Mouse (Mus musculus): ENCODE data around the gene Mest.

Gene Mest

GRCm38 (mm10) chr6:30738464-30739006, 15.2 kb downstream of the Mest start:
- no peak for DNase-seq (ENCODE audit: low read depth, low spot score)

DNA sequence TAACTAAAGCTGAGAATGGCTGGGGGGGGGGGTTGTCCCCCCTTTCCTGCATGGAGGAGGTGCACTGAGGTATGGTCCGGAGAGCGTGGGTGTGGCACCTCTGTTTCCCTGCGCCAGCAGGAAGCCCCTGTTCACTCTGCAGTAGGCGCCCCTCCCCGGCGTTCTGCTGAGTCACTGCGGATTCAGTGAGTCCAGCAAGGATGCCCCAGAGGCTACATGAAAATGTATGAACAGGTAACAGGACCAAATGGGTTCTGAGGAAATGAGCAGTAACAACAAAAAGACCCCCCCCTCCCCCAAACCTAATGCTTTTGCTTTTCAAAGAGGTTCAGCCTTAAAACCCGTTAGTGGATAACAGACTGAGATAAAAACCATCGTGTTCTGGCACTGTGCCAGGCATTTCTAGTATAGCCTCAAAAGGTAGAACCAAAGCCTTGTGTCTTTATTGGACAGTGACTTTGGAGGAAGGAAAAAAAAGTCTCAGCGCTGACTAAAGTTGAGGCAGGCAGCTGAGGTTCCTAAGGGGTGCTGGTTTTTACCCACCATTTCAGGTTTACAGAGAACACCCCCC, 15.9 kb downstream of the Mest start:
- DNase-seq (ENCODE audit: low read depth, low spot score), result no peak

- no peak for DNase-seq (ENCODE audit: low read depth, low spot score)
Measured at GRCm38 (mm10) chr6:30744846-30745245, 21.5 kb downstream of the Mest start.

- no peak for DNase-seq (ENCODE audit: low read depth, low spot score)
Measured at GRCm38 (mm10) chr6:30745591-30745990, 22.2 kb downstream of the Mest start.

DNA sequence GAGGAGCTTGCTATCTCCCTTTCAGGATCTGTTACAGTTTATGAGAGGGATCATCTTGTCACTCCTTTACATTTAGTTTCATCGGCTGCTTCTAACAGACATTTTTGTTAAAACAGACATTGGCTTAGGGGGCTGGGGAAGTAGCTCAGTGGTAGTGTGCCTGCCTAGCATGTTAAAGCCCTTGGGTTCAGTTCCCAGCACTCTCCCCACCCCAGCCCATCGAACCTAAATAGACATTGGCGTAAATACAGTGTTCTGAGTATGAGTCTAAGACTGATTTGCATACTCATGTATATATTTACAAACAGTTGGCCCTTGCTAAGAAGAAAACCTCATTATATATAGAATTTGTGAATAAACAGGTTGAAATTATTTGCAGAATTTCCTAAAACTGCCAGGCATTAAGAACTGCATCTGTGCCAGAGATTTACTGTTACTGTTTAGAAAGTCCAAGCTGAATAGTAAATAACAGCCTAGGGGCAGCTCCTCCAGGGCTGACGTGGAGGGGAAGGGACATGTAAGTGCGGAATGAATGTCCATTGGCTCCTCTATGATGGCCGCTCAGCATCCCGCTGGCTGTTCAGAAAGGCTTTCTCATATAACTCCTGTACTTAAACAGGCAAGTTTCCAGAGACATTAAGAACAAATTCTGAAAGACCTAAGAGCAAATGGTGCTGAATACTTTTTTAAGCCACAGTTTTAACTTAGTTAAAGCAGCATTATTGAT, 24.4 kb downstream of the Mest start:
- no peak for DNase-seq (ENCODE audit: low read depth, low spot score)

DNA sequence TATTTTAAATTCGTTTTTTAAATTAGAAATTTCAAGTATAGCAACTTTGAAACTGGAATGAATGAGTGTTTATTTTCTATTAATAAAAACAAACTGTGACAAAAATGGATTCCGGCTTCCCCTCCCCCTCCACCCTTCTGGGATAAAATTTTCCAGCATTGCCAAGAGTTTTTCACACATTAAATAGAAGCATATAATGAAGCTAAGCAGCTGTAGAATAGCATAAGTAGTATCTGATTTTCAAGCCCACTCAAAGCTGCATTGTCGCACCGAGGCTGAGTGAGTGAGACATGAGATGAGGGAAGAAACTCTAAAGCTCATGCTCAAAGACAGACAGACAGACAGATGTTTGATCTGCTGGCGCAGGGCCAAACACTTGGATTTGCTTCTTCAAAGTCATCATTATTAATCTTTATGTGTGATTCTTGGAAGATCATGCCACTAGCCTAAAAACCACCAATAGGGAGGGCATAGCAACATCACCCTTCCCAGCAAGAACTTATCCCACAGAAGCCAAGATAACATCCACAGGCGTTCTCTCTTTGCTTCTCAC, 25.1 kb downstream of the Mest start:
- DNase-seq (ENCODE audit: low read depth, low spot score), result no peak

GRCm38 (mm10) chr6:30749042-30749689, 25.8 kb downstream of the Mest start:
- DNase-seq (ENCODE audit: low read depth, low spot score), result no peak

- DNase-seq (ENCODE audit: low read depth, low spot score), result no peak
Measured at GRCm38 (mm10) chr6:30749892-30750291, 26.5 kb downstream of the Mest start.

DNA sequence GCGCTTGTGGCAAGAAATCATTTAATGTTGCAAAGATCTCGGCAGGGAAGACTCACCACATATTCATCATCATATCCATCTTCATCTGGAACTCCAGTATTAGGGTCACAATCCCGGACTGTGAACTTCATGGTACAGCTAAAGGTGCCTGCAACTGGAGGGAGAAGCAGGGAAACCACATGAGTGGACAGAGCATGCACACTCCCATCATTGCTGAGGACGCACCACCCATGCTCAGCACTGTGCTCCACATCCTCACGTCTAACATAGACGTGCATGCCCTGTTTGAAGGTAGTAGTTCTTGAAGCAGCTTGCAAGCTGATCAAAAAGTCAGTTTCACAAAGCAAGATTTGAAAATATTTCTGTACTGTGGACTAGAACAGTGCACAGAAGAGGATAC, 27.1 kb downstream of the Mest start:
- DNase-seq (ENCODE audit: low read depth, low spot score), result no peak

- no peak for DNase-seq (ENCODE audit: low read depth, low spot score)
Measured at GRCm38 (mm10) chr6:30751209-30751608, 27.9 kb downstream of the Mest start.
